Mouse (Mus musculus): ENCODE measurements around the gene Grip1. TPM values are rescaled to one million over a fixed set of nuclear protein-coding genes. Genes with fewer than 3 reads are reported as not detected.

Gene Grip1
- polyA plus RNA-seq, 1 experiment from 2014 or later: 18.5 TPM

Other genes with a start within 250 kb of the Grip1 start
- 79.5 and 80.0 TPM in 2 replicates for gene Cand1, start 213.8 kb upstream of the Grip1 start, polyA plus RNA-seq (2014; fragmentation: Nextera tagmentation; extraction: Ambion mirVana)

All from hindbrain, embryonic 14.5 days (tissue).